Mouse (Mus musculus): Measurements from ENCODE around the gene S100a11. TPM values are rescaled to one million over a fixed set of nuclear protein-coding genes. Genes with fewer than 3 reads are reported as not detected.

The S100a11 gene
- polyA plus RNA-seq, 1 experiment from 2014 or later = 525 TPM

GRCm38 (mm10) chr3:93512386-93513101, 7.7 kb upstream of the S100a11 start:
- no peak overlapping the region for H3K4me2 ChIP-seq (ENCODE audit: low read depth, low read length)
- no peak overlapping the region for H3K4me3 ChIP-seq (ENCODE audit: low read depth, low read length)
- H3K27ac ChIP-seq (replicated peaks; ENCODE audit: low read depth, low read length) = no peak overlapping the region
- WGBS = 80% methylated on average over 7 of the region's 7 CpGs
- no peak for ATAC-seq (replicated peaks; ENCODE audit: insufficient number of reproducible peaks, low FRiP score, low TSS enrichment, low read depth)
- H3K27me3 ChIP-seq (ENCODE audit: control insufficient read depth, insufficient read depth, low read length) = no peaks in the 10 kb centered on the region
- no peak for DNase-seq (ENCODE audit: low spot score)
- H3K9me3 ChIP-seq (replicated peaks; ENCODE audit: control insufficient read depth, low read length) = no peaks in the 10 kb centered on the region
- H3K4me1 ChIP-seq (ENCODE audit: control insufficient read depth, insufficient read depth, low read length) = no peaks in the 10 kb centered on the region
- no peak overlapping the region for H3K9ac ChIP-seq (replicated peaks; ENCODE audit: low read length)
- H3K36me3 ChIP-seq (replicated peaks; ENCODE audit: control insufficient read depth, insufficient read depth, low read depth, low read length) = no peaks in the 10 kb centered on the region

GRCm38 (mm10) chr3:93514628-93515027, 5.7 kb upstream of the S100a11 start:
- no peak overlapping the region for H3K4me3 ChIP-seq (ENCODE audit: low read depth, low read length)
- 90% methylated on average over 3 of the region's 3 CpGs for WGBS

GRCm38 (mm10) chr3:93517343-93517742, 2.9 kb upstream of the S100a11 start:
- no peak for DNase-seq (ENCODE audit: low spot score)
- no peaks in the 10 kb centered on the region for H3K27me3 ChIP-seq (ENCODE audit: control insufficient read depth, insufficient read depth, low read length)
- no peaks in the 10 kb centered on the region for H3K4me1 ChIP-seq (ENCODE audit: control insufficient read depth, insufficient read depth, low read length)
- 96% methylated on average over 2 of the region's 2 CpGs for WGBS
- H3K4me3 ChIP-seq (ENCODE audit: low read depth, low read length) = no peak overlapping the region
- no peaks in the 10 kb centered on the region for H3K36me3 ChIP-seq (replicated peaks; ENCODE audit: control insufficient read depth, insufficient read depth, low read depth, low read length)
- no peak overlapping the region for H3K27ac ChIP-seq (replicated peaks; ENCODE audit: low read depth, low read length)
- H3K4me2 ChIP-seq (ENCODE audit: low read depth, low read length) = no peak overlapping the region
- no peaks in the 10 kb centered on the region for H3K9me3 ChIP-seq (replicated peaks; ENCODE audit: control insufficient read depth, low read length)
- H3K9ac ChIP-seq (replicated peaks; ENCODE audit: low read length) = no peak overlapping the region
- no peak for ATAC-seq (replicated peaks; ENCODE audit: insufficient number of reproducible peaks, low FRiP score, low TSS enrichment, low read depth)

More at GRCm38 (mm10) chr3:93514628-93515027, 5.7 kb upstream of the S100a11 start:
- no peaks in the 10 kb centered on the region for H3K4me1 ChIP-seq (ENCODE audit: control insufficient read depth, insufficient read depth, low read length)
- H3K4me2 ChIP-seq (ENCODE audit: low read depth, low read length) = no peak overlapping the region
- no peak overlapping the region for H3K9ac ChIP-seq (replicated peaks; ENCODE audit: low read length)
- no peaks in the 10 kb centered on the region for H3K9me3 ChIP-seq (replicated peaks; ENCODE audit: control insufficient read depth, low read length)
- H3K27me3 ChIP-seq (ENCODE audit: control insufficient read depth, insufficient read depth, low read length) = no peaks in the 10 kb centered on the region
- DNase-seq (ENCODE audit: low spot score) (no peak), ATAC-seq (replicated peaks; ENCODE audit: insufficient number of reproducible peaks, low FRiP score, low TSS enrichment, low read depth) (no peak)
- H3K27ac ChIP-seq (replicated peaks; ENCODE audit: low read depth, low read length) = no peak overlapping the region
- no peaks in the 10 kb centered on the region for H3K36me3 ChIP-seq (replicated peaks; ENCODE audit: control insufficient read depth, insufficient read depth, low read depth, low read length)

- Histone ChIP-seq H3K9me3 (replicated peaks; ENCODE audit: control insufficient read depth, low read length) (no peaks in the 10 kb centered on the region), H3K9ac (replicated peaks; ENCODE audit: low read length) (peak overlapping the region; percentile 78; the same call in 1 of the 2 replicates), H3K4me1 (ENCODE audit: control insufficient read depth, insufficient read depth, low read length) (no peaks in the 10 kb centered on the region), H3K4me3 (ENCODE audit: low read depth, low read length) (peak overlapping the region; percentile 60), H3K27ac (replicated peaks; ENCODE audit: low read depth, low read length) (no peak overlapping the region), H3K27me3 (ENCODE audit: control insufficient read depth, insufficient read depth, low read length) (no peaks in the 10 kb centered on the region), H3K4me2 (ENCODE audit: low read depth, low read length) (peak overlapping the region; percentile 65), H3K36me3 (replicated peaks; ENCODE audit: control insufficient read depth, insufficient read depth, low read depth, low read length) (no peaks in the 10 kb centered on the region)
- ATAC-seq (replicated peaks; ENCODE audit: insufficient number of reproducible peaks, low FRiP score, low TSS enrichment, low read depth) (peak; percentile 11), DNase-seq (ENCODE audit: low spot score) (no peak)
- 52% methylated on average over 5 of the region's 5 CpGs for WGBS
Observed at GRCm38 (mm10) chr3:93519856-93520329, 395 bp upstream of the S100a11 start.

GRCm38 (mm10) chr3:93521462-93522057, 1.3 kb downstream of the S100a11 start:
- DNase-seq (ENCODE audit: low spot score) (no peak), ATAC-seq (replicated peaks; ENCODE audit: insufficient number of reproducible peaks, low FRiP score, low TSS enrichment, low read depth) (no peak)
- Histone ChIP-seq H3K4me2 (ENCODE audit: low read depth, low read length) (no peak overlapping the region; the same call in 1 of the 2 replicates), H3K4me3 (ENCODE audit: low read depth, low read length) (no peak overlapping the region), H3K27me3 (ENCODE audit: control insufficient read depth, insufficient read depth, low read length) (no peaks in the 10 kb centered on the region), H3K9me3 (replicated peaks; ENCODE audit: control insufficient read depth, low read length) (no peaks in the 10 kb centered on the region), H3K9ac (replicated peaks; ENCODE audit: low read length) (no peak overlapping the region), H3K27ac (replicated peaks; ENCODE audit: low read depth, low read length) (no peak overlapping the region), H3K4me1 (ENCODE audit: control insufficient read depth, insufficient read depth, low read length) (no peaks in the 10 kb centered on the region), H3K36me3 (replicated peaks; ENCODE audit: control insufficient read depth, insufficient read depth, low read depth, low read length) (no peaks in the 10 kb centered on the region)
- 89% methylated on average over 8 of the region's 8 CpGs for WGBS

- ATAC-seq (replicated peaks; ENCODE audit: insufficient number of reproducible peaks, low FRiP score, low TSS enrichment, low read depth) (no peak), DNase-seq (ENCODE audit: low spot score) (peak; percentile 79)
- H3K4me1 ChIP-seq (ENCODE audit: control insufficient read depth, insufficient read depth, low read length) = no peaks in the 10 kb centered on the region
- no peak overlapping the region for H3K4me2 ChIP-seq (ENCODE audit: low read depth, low read length)
- H3K27me3 ChIP-seq (ENCODE audit: control insufficient read depth, insufficient read depth, low read length) = no peaks in the 10 kb centered on the region
- H3K9ac ChIP-seq (replicated peaks; ENCODE audit: low read length) = no peak overlapping the region
- H3K27ac ChIP-seq (replicated peaks; ENCODE audit: low read depth, low read length) = no peak overlapping the region
- no peaks in the 10 kb centered on the region for H3K36me3 ChIP-seq (replicated peaks; ENCODE audit: control insufficient read depth, insufficient read depth, low read depth, low read length)
- H3K9me3 ChIP-seq (replicated peaks; ENCODE audit: control insufficient read depth, low read length) = no peaks in the 10 kb centered on the region
- H3K4me3 ChIP-seq (ENCODE audit: low read depth, low read length) = no peak overlapping the region
- 38% methylated on average over 7 of the region's 7 CpGs for WGBS
Observed at GRCm38 (mm10) chr3:93522611-93523010, 2.3 kb downstream of the S100a11 start.

- 87% methylated on average over 3 of the region's 3 CpGs for WGBS
- Histone ChIP-seq H3K36me3 (replicated peaks; ENCODE audit: control insufficient read depth, insufficient read depth, low read depth, low read length) (no peaks in the 10 kb centered on the region), H3K4me2 (ENCODE audit: low read depth, low read length) (no peak overlapping the region), H3K27ac (replicated peaks; ENCODE audit: low read depth, low read length) (no peak overlapping the region), H3K9ac (replicated peaks; ENCODE audit: low read length) (no peak overlapping the region), H3K4me1 (ENCODE audit: control insufficient read depth, insufficient read depth, low read length) (no peaks in the 10 kb centered on the region), H3K9me3 (replicated peaks; ENCODE audit: control insufficient read depth, low read length) (no peaks in the 10 kb centered on the region), H3K27me3 (ENCODE audit: control insufficient read depth, insufficient read depth, low read length) (no peaks in the 10 kb centered on the region), H3K4me3 (ENCODE audit: low read depth, low read length) (no peak overlapping the region)
- no peak for DNase-seq (ENCODE audit: low spot score)
- no peak for ATAC-seq (replicated peaks; ENCODE audit: insufficient number of reproducible peaks, low FRiP score, low TSS enrichment, low read depth)
Observed at GRCm38 (mm10) chr3:93527300-93527699, 7.0 kb downstream of the S100a11 start.

- Histone ChIP-seq H3K27ac (replicated peaks; ENCODE audit: low read depth, low read length) (no peak overlapping the region), H3K4me2 (ENCODE audit: low read depth, low read length) (no peak overlapping the region)
Observed at GRCm38 (mm10) chr3:93528807-93529206, 8.5 kb downstream of the S100a11 start.

More at GRCm38 (mm10) chr3:93528807-93529206, 8.5 kb downstream of the S100a11 start:
- WGBS = 82% methylated on average over 5 of the region's 5 CpGs
- DNase-seq (ENCODE audit: low spot score) (no peak), ATAC-seq (replicated peaks; ENCODE audit: insufficient number of reproducible peaks, low FRiP score, low TSS enrichment, low read depth) (no peak)
- H3K36me3 ChIP-seq (replicated peaks; ENCODE audit: control insufficient read depth, insufficient read depth, low read depth, low read length) = no peaks in the 10 kb centered on the region
- H3K27me3 ChIP-seq (ENCODE audit: control insufficient read depth, insufficient read depth, low read length) = no peaks in the 10 kb centered on the region
- H3K4me3 ChIP-seq (ENCODE audit: low read depth, low read length) = no peak overlapping the region
- H3K9ac ChIP-seq (replicated peaks; ENCODE audit: low read length) = no peak overlapping the region
- H3K4me1 ChIP-seq (ENCODE audit: control insufficient read depth, insufficient read depth, low read length) = no peaks in the 10 kb centered on the region
- no peaks in the 10 kb centered on the region for H3K9me3 ChIP-seq (replicated peaks; ENCODE audit: control insufficient read depth, low read length)

Data from embryonic facial prominence, embryonic 11.5 days (tissue).